Mouse (Mus musculus) Muller cell, postnatal 12 days (primary cell): Measurements from ENCODE around the gene Gm7995.
"Not testable (repeated sequence)": the region's sequence is repeated elsewhere in the genome, so short reads cannot be mapped to it uniquely, and the experiment has no call there.

ENCODE experiments used
- DNase-seq: peaks from one replicate; pipeline ENCODE4 v3.0.0-alpha.2; 2015; ENCODE audit errors: inconsistent ontology term

The Gm7995 gene

DNA sequence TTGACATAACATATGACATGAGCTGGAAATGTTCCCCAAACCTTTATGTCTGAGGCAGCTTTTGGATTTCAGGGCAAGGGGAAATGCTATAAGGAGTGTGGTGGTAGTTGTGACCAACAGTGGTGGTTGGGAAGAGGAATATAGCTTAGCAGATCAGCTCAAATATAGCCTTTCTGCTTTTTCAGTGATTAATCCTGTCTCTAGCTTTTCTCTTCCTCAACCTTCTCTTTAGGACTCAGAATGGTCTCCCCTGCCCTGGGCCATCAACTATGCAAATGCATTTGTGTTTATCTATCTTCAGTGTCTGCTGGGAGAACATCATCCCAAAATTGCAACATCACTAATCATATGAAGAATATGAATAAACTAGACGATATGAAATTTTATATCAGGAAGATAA, at the start of gene Gm7995:
Gene Gm7995 (plus strand): TSS at position 301 of the 400 bp plus-strand sequence.
- not testable (repeated sequence) for DNase-seq

DNA sequence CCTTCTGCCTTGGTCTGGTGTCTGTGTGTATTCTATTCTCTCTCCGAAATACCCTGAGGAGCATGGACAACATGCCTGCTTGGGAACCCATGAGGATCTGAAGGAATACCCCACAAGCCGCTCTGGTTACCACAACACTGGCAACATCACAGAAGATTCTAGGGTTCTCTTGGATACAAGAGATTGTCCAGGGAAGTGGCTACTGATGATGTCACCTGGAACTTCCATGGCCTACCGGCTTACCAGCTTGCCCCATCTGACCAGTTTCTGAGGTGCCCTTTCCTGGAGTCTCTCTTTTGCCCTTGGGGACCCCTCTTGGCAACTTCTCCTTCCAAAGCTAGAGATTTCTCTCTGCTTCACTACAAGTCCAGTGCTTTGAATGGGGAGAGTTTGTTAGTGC, 12.8 kb upstream of the Gm7995 start, which contains the start of gene Gm9611:
Gene Gm9611 (minus strand): TSS at position 101 of the 400 bp plus-strand sequence.
- DNase-seq = not testable (repeated sequence)
